Mouse (Mus musculus): ENCODE measurements around the gene Fnbp1.

GRCm38 (mm10) chr2:31165529-31165928 lies 23.7 kb upstream of the Fnbp1 start:
- TF ChIP-seq POLR2A (IDR thresholded peaks at IDR 0.05; ENCODE audit: borderline replicate concordance, extremely low read depth, insufficient read depth, insufficient read length, poor library complexity, severe bottlenecking) (no peak), CTCF (IDR thresholded peaks at IDR 0.05; ENCODE audit: borderline replicate concordance, extremely low read depth, insufficient read depth, insufficient read length) (no peak)

Data from brain, embryonic 14.5 days (tissue).